Mouse (Mus musculus) fibroblast of lung, adult 2 months (primary cell): ENCODE data around the gene Mrpl2.

Experiments used
- DNase-seq: peaks from one replicate; pipeline ENCODE4 v3.0.0-alpha.2; 2011; ENCODE audit warnings: low read depth

The Mrpl2 gene

GRCm38 (mm10) chr17:46627409-46627808 is 18.6 kb upstream of the Mrpl2 start:
- DNase-seq = no peak

- DNase-seq = no peak
These were observed 17.6 kb upstream of the Mrpl2 start for GRCm38 (mm10) chr17:46628471-46628790.

- DNase-seq = no peak
These were observed 17.0 kb upstream of the Mrpl2 start, which contains the start of gene Ptk7 for GRCm38 (mm10) chr17:46628791-46629684. Gene Ptk7 (minus strand): TSS chr17:46629504.

- no peak for DNase-seq
These were observed 16.2 kb upstream of the Mrpl2 start for GRCm38 (mm10) chr17:46629685-46630441.

GRCm38 (mm10) chr17:46636831-46637523 is 9.1 kb upstream of the Mrpl2 start:
- no peak for DNase-seq

- DNase-seq = no peak
These were observed 6.1 kb upstream of the Mrpl2 start for GRCm38 (mm10) chr17:46639929-46640328.

- no peak for DNase-seq
These were observed 4.0 kb upstream of the Mrpl2 start for GRCm38 (mm10) chr17:46642060-46642459.

GRCm38 (mm10) chr17:46644152-46644805 is 1.8 kb upstream of the Mrpl2 start:
- no peak for DNase-seq

GRCm38 (mm10) chr17:46644916-46645475 is 1.0 kb upstream of the Mrpl2 start:
- no peak for DNase-seq

- no peak for DNase-seq
These were observed 263 bp downstream of the Mrpl2 start for GRCm38 (mm10) chr17:46646322-46646662.

GRCm38 (mm10) chr17:46647279-46647678 is 1.2 kb downstream of the Mrpl2 start:
- no peak for DNase-seq

- no peak for DNase-seq
These were observed 2.4 kb downstream of the Mrpl2 start for GRCm38 (mm10) chr17:46648436-46648835.

- DNase-seq = no peak
These were observed 3.8 kb downstream of the Mrpl2 start for GRCm38 (mm10) chr17:46649811-46650210.

GRCm38 (mm10) chr17:46650232-46651031 is 4.4 kb downstream of the Mrpl2 start, which contains the start of gene Cul7:
Gene Cul7 (plus strand): TSS chr17:46650337.
- no peak for DNase-seq

GRCm38 (mm10) chr17:46651292-46651691 is 5.3 kb downstream of the Mrpl2 start:
- no peak for DNase-seq

GRCm38 (mm10) chr17:46651755-46652547 is 5.9 kb downstream of the Mrpl2 start:
- DNase-seq = no peak

- DNase-seq = no peak
These were observed 10.0 kb downstream of the Mrpl2 start for GRCm38 (mm10) chr17:46656054-46656453.

GRCm38 (mm10) chr17:46661351-46661750 is 15.3 kb downstream of the Mrpl2 start:
- no peak for DNase-seq

GRCm38 (mm10) chr17:46661981-46662380 is 16.0 kb downstream of the Mrpl2 start:
- no peak for DNase-seq

- DNase-seq = no peak
These were observed 16.7 kb downstream of the Mrpl2 start for GRCm38 (mm10) chr17:46662730-46663129.
